Mouse (Mus musculus): ENCODE results near the gene Col9a2. TPM values are rescaled to one million over a fixed set of nuclear protein-coding genes. Genes with fewer than 3 reads are reported as not detected.

Col9a2 gene
- polyA plus RNA-seq, 1 experiment from 2014 or later, result 5.7 TPM

DNA sequence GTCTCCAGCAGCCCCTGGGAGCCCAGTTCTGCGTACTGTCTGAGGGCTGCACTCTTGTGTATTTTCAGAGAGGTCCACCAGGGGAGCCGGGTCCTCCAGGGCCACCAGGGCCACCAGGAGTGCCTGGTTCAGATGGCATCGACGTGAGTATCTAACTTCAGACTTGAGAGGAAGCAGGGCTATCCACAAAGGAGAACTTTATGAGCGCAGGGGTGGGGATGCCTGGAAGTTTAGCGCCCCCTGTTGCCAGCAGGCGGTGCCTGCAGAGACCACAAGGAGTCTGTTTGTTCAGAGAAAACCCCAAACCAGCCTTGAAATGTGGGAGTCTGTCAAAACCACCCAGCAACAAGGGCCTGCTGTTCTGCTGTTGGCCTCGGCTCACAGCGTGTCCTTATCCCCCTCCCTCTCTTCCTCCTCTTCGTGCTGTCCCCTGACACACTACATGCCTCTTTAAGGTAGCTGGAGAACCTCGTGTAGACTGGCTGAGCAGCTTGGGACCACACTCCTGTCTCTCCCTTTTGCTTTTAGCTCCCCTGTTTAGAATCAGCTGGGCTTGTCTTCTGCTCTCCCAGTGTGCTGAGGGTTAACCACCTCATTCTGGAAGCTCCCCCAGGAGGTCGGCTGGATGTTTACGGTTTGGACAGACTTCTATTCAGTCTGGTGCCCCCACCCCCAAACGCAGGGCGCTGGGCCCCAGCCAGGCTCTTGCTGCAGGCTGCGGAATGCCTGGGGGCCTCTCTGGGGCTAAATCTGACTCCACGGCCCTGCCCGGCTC lies 1.9 kb downstream of the Col9a2 start:
- no peak overlapping the region for H3K4me3 ChIP-seq (ENCODE audit: low read depth, low read length)
- no peaks in the 10 kb centered on the region for H3K27me3 ChIP-seq (ENCODE audit: control insufficient read depth, insufficient read depth, low read length)
- WGBS, result 14% methylated on average over 18 of the region's 18 CpGs
- 0 out of 2 replicates have a peak overlapping the region, but pooled peaks have one; percentile 3 for H3K9ac ChIP-seq (ENCODE audit: low read length)
- TF ChIP-seq EP300 (optimal IDR thresholded peaks at IDR 0.05), result no peak
- peak; percentile 80 for TF ChIP-seq CTCF (IDR thresholded peaks at IDR 0.05; ENCODE audit: low read depth)
- H3K4me1 ChIP-seq (replicated peaks; ENCODE audit: control insufficient read depth, insufficient read depth), result no peaks in the 10 kb centered on the region
- peak overlapping the region; percentile 29 for H3K4me2 ChIP-seq (replicated peaks; ENCODE audit: low read depth)
- H3K9me3 ChIP-seq (ENCODE audit: control insufficient read depth, low read length), result no peaks in the 10 kb centered on the region
- DNase-seq (ENCODE audit: low spot score), result peak; percentile 66
- peak overlapping the region; percentile 74 for H3K27ac ChIP-seq (replicated peaks)
- no peaks in the 10 kb centered on the region for H3K36me3 ChIP-seq (ENCODE audit: control insufficient read depth, insufficient read depth, low read length)
- peak; percentile 72 for ATAC-seq (ENCODE audit: low FRiP score, low TSS enrichment)

DNA sequence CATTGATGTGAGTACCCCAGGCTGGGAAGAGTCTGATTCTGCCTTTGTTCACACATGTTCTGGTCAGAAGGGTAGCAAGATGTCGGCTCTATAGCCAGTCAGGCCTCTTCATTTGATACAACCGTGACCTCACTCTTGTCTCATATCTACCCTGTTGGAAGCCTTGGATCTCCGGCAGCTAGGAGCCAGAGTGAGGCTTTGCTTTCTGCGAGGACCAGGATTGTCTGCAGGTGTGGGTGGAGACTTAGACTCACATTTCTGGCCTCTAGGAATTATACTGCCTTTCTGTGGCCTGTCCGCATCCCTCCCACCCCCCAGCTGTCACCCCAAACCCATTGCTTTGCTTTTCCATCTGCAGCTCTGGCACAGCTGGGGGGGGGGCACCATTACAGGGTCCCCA lies 3.3 kb downstream of the Col9a2 start:
- 87% methylated on average over 5 of the region's 5 CpGs for WGBS
- ATAC-seq (ENCODE audit: low FRiP score, low TSS enrichment) (no peak), DNase-seq (ENCODE audit: low spot score) (no peak)
- Histone ChIP-seq H3K27ac (replicated peaks) (no peak overlapping the region), H3K36me3 (ENCODE audit: control insufficient read depth, insufficient read depth, low read length) (no peaks in the 10 kb centered on the region), H3K4me1 (replicated peaks; ENCODE audit: control insufficient read depth, insufficient read depth) (no peaks in the 10 kb centered on the region), H3K9ac (ENCODE audit: low read length) (no peak overlapping the region), H3K9me3 (ENCODE audit: control insufficient read depth, low read length) (no peaks in the 10 kb centered on the region), H3K4me3 (ENCODE audit: low read depth, low read length) (no peak overlapping the region), H3K27me3 (ENCODE audit: control insufficient read depth, insufficient read depth, low read length) (no peaks in the 10 kb centered on the region), H3K4me2 (replicated peaks; ENCODE audit: low read depth) (no peak overlapping the region)
- TF ChIP-seq CTCF (IDR thresholded peaks at IDR 0.05; ENCODE audit: low read depth) (no peak), EP300 (optimal IDR thresholded peaks at IDR 0.05) (no peak)

DNA sequence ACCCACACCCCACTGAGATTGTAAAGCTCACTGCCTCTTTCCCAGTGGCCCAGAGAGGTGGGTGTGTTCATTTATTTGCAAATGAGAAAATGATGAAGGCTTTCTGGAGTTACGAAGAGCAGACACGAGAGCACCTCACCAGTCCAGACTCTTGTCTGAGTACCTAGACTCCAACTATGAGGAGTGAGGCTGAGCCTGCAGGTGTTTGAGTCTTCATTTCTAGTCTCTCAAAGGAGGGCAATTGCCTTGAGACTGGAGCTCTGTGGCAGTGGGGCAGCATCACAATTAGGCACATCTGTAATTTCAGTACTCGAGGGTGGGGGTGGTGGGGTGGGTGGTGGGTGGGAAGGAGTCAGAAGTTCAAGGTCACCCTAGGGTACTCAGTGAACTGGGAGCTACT lies 3.8 kb downstream of the Col9a2 start:
- Histone ChIP-seq H3K4me3 (ENCODE audit: low read depth, low read length) (no peak overlapping the region), H3K36me3 (ENCODE audit: control insufficient read depth, insufficient read depth, low read length) (no peaks in the 10 kb centered on the region), H3K27ac (replicated peaks) (no peak overlapping the region), H3K27me3 (ENCODE audit: control insufficient read depth, insufficient read depth, low read length) (no peaks in the 10 kb centered on the region), H3K4me2 (replicated peaks; ENCODE audit: low read depth) (no peak overlapping the region), H3K9ac (ENCODE audit: low read length) (no peak overlapping the region), H3K4me1 (replicated peaks; ENCODE audit: control insufficient read depth, insufficient read depth) (no peaks in the 10 kb centered on the region), H3K9me3 (ENCODE audit: control insufficient read depth, low read length) (no peaks in the 10 kb centered on the region)
- TF ChIP-seq CTCF (IDR thresholded peaks at IDR 0.05; ENCODE audit: low read depth) (no peak), EP300 (optimal IDR thresholded peaks at IDR 0.05) (no peak)
- DNase-seq (ENCODE audit: low spot score) (no peak), ATAC-seq (ENCODE audit: low FRiP score, low TSS enrichment) (no peak)
- WGBS, result 74% methylated on average over 3 of the region's 3 CpGs

DNA sequence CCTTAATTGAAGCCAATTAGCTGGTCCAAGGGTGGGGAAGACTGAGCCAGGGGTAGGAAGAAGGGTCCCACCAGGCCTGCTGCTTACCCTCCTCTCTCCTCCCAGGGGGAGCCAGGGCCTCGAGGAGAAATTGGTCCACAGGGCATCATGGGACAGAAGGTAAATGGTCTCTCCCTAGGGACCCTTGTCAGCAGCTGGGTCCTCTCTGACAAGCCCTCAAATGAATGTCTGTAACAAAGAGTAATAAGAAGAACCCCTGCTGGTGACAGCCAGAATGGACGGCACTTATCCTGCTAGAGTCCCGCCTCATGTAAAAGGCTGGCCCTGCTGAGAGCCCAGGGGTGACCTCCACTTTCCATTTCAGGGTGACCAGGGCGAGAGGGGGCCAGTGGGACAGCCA lies 12.7 kb downstream of the Col9a2 start:
- H3K27ac ChIP-seq (replicated peaks), result no peak overlapping the region
- H3K36me3 ChIP-seq (ENCODE audit: control insufficient read depth, insufficient read depth, low read length), result no peaks in the 10 kb centered on the region
- no peaks in the 10 kb centered on the region for H3K9me3 ChIP-seq (ENCODE audit: control insufficient read depth, low read length)
- no peaks in the 10 kb centered on the region for H3K4me1 ChIP-seq (replicated peaks; ENCODE audit: control insufficient read depth, insufficient read depth)
- no peak overlapping the region for H3K4me2 ChIP-seq (replicated peaks; ENCODE audit: low read depth)
- no peak for DNase-seq (ENCODE audit: low spot score)
- H3K9ac ChIP-seq (ENCODE audit: low read length), result no peak overlapping the region
- 55% methylated on average over 4 of the region's 4 CpGs for WGBS
- TF ChIP-seq CTCF (IDR thresholded peaks at IDR 0.05; ENCODE audit: low read depth) (0 out of 2 replicates have a peak, but pooled peaks have one; percentile 18), EP300 (optimal IDR thresholded peaks at IDR 0.05) (no peak)
- no peaks in the 10 kb centered on the region for H3K27me3 ChIP-seq (ENCODE audit: control insufficient read depth, insufficient read depth, low read length)
- no peak overlapping the region for H3K4me3 ChIP-seq (ENCODE audit: low read depth, low read length)
- ATAC-seq (ENCODE audit: low FRiP score, low TSS enrichment), result no peak

DNA sequence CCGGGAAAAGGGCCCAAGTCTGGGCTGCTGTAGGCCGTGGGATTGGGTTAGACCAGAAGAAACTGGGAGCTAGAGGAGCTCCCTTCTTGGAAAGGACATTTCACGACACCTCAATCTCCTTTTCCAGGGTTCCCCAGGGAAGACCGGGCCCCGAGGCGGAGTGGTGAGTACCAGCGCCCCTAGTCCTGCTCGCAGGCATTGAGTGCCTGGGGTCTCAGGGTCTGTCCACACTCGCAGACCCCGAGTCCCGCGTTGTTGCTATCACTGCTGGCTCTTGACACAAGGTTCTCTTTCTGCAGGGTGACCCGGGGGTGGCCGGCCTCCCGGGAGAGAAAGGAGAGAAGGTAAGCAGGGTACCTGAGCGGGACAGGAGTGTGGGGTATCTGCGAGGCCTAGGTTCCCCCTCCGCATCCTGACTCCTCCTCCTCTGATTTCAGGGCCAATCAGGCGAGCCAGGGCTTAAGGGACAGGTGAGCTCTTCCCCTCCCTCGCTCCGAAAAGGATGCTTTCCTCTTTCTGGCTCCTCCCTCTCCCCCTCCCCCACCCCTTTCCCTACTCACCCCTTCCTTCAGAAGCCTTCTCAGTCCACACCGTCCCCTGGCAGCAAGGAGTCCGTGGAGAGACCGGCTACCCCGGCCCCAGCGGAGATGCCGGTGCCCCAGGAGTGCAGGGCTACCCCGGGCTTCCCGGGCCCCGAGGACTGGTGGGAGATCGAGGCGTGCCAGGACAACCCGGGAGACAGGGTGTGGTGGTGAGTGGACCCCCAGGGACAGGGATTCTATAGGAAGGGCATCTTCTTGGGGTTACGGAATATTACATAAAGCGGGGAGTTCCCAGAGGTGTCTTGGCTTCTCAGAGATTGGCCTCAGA lies 13.5 kb downstream of the Col9a2 start:
- WGBS, result 23% methylated on average over 35 of the region's 35 CpGs
- no peaks in the 10 kb centered on the region for H3K9me3 ChIP-seq (ENCODE audit: control insufficient read depth, low read length)
- no peak overlapping the region for H3K27ac ChIP-seq (replicated peaks)
- DNase-seq (ENCODE audit: low spot score) (no peak), ATAC-seq (ENCODE audit: low FRiP score, low TSS enrichment) (no peak)
- H3K4me3 ChIP-seq (ENCODE audit: low read depth, low read length), result no peak overlapping the region
- TF ChIP-seq CTCF (IDR thresholded peaks at IDR 0.05; ENCODE audit: low read depth) (no peak), EP300 (optimal IDR thresholded peaks at IDR 0.05) (no peak)
- no peak overlapping the region for H3K9ac ChIP-seq (ENCODE audit: low read length)
- no peak overlapping the region for H3K4me2 ChIP-seq (replicated peaks; ENCODE audit: low read depth)
- no peaks in the 10 kb centered on the region for H3K27me3 ChIP-seq (ENCODE audit: control insufficient read depth, insufficient read depth, low read length)
- H3K4me1 ChIP-seq (replicated peaks; ENCODE audit: control insufficient read depth, insufficient read depth), result no peaks in the 10 kb centered on the region
- no peaks in the 10 kb centered on the region for H3K36me3 ChIP-seq (ENCODE audit: control insufficient read depth, insufficient read depth, low read length)
